Mouse (Mus musculus) brain, embryonic 18.5 days (tissue): ENCODE measurements around the gene Cpne7.
A peak's percentile ranks its signal among the peaks of the same experiment; 100 is the strongest.
"Not testable (repeated sequence)": the region's sequence is repeated elsewhere in the genome, so short reads cannot be mapped to it uniquely, and the experiment has no call there.

Source experiments
- DNase-seq: peaks from one replicate; pipeline ENCODE4 v3.0.0-alpha.2; 2012; ENCODE audit warnings: low read depth, low spot score

The Cpne7 gene

DNA sequence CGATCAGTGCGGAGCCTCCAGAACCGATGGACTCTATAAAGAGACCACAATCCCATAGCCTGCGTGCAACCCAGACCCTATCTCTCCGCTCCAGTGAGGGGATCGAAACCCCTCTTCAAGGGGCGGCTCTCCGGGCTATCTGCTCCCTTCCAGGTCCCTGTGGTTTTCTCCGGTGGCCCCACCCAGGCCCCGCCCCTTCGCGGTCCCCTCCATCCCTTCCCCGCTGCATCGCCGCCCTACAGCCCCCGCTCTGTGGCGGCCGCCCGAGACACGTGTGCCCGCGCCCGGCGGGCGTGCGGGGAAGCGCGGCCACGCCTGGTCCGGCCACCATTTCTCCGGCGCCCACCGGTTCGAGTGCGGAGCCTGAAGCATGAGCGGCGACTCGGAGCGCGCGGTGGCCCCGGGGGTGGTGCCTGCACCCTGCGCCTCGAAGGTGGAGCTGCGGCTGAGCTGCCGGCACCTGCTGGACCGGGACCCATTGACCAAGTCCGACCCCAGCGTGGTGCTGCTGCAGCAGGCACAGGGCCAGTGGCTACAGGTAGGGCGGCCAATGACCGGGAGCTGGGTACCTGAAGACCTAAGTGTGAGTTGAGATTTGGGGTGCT lies at the start of gene Cpne7:
TSS of gene Cpne7 (plus strand) at position 248 of the 605 bp plus-strand sequence.
- no peak for DNase-seq

- no peak for DNase-seq
Observed at GRCm38 (mm10) chr8:123071176-123071575, 46.0 kb upstream of the Cpne7 start.

- no peak for DNase-seq
Observed at GRCm38 (mm10) chr8:123077213-123077612, 40.0 kb upstream of the Cpne7 start.

GRCm38 (mm10) chr8:123082993-123083392 lies 34.2 kb upstream of the Cpne7 start:
- no peak for DNase-seq

DNA sequence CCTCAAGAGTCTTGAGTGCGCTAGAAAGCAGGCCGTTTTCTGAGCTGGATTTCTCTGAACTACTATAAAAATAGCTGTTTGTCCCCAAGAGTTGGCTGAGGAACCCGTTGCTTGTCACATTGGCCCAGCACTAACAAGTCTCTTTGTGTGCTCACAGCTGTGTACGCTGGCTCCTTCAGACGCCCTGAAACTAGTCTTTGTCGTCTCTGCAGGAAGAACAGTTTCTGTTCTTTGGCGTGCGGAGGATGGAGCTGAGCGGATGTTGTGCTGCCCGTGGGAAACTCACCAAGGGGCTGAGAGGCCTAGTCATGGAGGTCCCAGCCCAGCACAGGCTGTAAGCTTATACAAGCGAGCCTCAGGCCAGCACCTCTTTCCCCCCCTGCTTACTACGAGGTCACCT lies 33.6 kb upstream of the Cpne7 start:
- DNase-seq: no peak

DNA sequence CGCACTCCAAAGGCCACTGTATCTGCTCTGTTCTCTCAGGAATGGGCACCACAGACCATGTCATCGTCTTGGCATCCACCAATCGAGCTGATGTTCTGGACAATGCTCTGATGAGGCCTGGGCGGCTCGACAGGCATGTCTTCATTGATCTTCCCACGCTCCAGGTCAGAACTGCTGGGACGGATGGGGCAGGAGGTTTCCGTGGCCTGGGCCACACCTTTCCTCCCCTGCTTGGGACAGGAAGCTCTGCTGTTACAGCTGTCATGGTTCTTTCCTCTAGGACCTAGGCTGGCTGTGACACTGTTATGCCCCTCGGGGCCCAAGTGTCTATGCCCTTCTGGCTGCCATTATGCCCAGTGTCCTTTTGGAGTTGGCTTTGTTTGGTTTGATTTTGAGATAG lies 29.9 kb upstream of the Cpne7 start:
- no peak for DNase-seq

- DNase-seq: no peak
Observed at GRCm38 (mm10) chr8:123097216-123097615, 20.0 kb upstream of the Cpne7 start.

DNA sequence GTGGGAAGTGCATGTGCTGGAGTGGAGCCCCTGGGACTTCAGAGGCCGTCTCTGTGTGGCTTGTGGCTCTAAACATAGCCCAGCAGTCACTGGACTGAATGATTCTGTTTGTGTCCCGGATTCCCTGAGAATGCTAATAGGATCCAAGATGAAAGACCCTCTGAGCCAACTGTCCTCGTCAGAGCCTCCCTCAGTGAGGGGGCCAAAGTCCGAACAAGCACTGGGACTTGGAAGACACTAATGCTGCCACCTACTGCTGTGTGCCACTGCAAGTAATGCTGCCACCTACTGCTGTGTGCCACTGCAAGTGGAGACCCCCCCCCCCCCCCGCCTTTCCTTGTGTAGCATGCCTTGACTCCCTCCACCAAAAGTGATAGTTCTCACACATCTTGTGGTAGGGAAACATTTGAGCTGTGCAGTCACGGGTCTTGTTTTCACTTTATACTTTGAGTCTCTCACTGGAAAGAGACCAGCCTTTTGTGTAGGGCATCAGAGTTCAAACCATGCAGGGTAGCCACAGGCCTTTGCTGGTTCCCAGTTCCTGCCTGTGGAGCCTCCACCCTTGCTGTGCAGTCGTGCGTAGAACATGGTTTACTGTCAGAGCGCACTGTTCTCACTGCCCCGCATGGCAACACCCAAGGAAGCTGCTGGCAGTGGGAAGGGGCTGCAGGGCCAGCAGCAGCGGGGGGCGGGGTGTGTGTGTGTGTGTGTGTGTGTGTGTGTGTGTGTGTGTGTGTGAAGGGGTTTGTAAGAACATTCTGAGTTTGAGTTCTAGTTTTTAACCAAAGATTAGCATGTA lies 19.2 kb upstream of the Cpne7 start:
- no peak for DNase-seq

DNA sequence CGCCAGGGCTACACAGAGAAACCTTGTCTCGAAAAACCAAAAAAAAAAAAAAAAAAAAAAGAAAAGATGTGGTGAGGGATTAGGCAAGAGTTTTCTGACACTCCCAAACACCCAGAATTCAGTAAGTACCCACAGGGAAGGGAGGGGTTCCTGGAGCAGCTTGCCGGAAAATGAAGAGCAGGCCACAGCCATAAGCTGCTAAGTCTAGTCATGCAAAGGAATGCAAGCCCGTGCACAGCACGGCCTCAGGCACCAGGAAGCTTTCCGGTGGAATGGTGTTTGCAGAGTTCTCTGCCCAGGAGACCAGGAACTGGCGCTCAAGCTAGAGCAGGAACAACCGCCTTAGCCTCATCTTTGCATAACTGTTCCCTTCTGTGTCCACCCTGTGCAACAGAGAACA lies 16.9 kb upstream of the Cpne7 start:
- no peak for DNase-seq

DNA sequence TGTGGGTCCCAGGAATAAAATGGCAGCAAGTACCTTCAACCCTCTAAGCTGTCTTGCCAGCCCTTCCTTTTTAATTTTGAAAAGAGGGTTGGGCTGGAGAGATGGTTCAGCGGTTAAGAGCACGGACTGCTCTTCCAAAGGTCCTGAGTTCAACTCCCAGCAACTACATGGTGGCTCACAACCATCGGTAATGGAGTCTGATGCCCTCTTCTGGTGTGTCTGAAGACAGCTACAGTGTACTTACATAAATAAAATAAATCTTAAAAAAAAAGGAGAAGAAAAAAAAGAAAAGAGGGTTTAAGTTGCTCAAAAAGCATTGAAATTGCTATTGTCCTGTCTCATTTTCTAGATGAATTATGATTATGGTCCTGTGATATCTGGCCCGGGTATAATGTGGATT lies 15.9 kb upstream of the Cpne7 start:
- no peak for DNase-seq

DNA sequence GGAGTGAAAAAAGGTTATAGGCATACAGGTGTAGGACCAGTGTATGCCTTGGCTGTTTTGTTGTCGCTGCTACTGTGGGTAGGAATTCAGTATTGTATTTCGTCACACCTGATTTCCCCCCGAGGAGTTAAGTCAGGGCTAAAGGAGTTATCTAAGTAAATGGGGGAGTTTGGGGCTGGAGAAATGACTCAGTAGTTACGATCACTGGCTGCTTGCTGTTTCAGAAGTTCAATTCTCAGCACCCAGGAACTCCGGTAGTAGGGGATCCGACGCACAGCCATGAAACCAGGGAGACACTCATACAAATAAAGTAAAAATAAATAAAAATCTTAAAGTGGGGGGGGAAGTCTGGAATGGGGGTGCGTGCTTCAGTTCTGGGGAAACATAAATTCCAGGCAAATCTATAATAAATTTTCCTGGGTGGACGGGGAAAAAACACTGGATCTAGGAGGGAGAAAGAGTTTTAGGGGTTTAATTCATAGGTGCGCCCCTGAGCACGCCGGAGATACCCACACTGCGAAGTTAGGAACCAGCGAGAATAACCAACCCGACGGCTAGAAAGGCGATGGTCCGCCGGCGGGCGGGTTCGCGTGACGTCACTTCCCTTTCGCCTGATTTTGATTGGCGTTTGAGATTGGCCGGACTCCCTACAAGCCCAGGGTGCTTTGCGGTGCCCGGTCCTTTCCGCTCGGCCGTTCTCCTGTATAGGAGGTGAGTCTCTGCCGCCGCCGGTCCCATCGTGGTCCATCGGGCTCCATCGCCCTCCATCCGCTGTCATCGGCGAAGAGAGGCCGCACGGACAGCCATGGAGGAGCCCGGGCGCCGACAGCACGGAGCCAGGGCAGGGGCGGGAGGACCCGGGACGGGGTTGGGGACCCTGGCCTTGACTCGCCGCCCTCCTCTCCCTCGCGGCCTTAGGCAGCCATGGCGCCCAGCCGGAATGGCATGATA lies 15.2 kb upstream of the Cpne7 start, which contains the start of gene Rpl13:
TSS of gene Rpl13 (plus strand) at position 616 of the 951 bp plus-strand sequence.
- DNase-seq: peak; percentile 90

- not testable (repeated sequence) for DNase-seq
Observed at GRCm38 (mm10) chr8:123102855-123103254, 14.3 kb upstream of the Cpne7 start.

GRCm38 (mm10) chr8:123103285-123103684 lies 13.9 kb upstream of the Cpne7 start:
- no peak for DNase-seq

DNA sequence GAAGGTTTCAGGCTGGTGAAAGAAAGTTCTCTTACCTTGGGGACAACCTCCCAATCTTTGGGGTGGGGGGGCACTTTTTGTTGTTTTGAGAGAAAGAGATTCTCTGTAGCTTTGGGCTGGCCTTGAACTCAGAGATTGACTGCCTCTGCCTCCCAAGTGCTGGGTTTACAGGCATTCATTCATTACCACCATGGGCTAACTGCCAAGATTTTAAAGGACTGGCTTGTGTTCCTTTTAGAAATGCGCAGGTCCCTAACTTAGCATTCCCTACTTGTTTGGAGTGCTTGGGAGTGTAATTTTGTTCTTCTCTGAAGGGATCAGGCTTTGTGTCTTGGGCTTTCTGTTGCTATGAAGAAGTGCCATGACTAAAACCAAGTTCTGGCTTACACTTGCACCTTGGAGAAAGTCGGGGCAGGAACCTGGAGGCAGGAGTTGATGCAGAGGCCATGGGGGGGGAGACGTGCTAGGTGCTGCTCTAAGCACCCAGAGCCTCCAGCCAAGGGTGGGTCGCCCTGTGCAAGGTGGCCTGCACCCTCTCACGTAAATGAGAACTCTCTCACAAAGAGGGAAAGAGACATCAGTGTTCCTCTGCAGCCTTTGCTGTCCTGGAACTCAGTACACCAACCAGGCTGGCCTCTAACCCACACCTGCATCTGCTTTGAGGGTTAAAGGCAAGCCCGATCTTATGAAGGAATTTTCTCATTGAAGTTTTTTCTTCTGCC lies 13.0 kb upstream of the Cpne7 start:
- DNase-seq: no peak

GRCm38 (mm10) chr8:123105553-123106326 lies 11.4 kb upstream of the Cpne7 start:
- no peak for DNase-seq

- no peak for DNase-seq
Observed at GRCm38 (mm10) chr8:123106531-123106930, 10.6 kb upstream of the Cpne7 start.

GRCm38 (mm10) chr8:123108010-123108409 lies 9.2 kb upstream of the Cpne7 start:
- no peak for DNase-seq

GRCm38 (mm10) chr8:123108953-123109352 lies 8.2 kb upstream of the Cpne7 start:
- no peak for DNase-seq

GRCm38 (mm10) chr8:123110649-123111048 lies 6.5 kb upstream of the Cpne7 start:
- no peak for DNase-seq

DNA sequence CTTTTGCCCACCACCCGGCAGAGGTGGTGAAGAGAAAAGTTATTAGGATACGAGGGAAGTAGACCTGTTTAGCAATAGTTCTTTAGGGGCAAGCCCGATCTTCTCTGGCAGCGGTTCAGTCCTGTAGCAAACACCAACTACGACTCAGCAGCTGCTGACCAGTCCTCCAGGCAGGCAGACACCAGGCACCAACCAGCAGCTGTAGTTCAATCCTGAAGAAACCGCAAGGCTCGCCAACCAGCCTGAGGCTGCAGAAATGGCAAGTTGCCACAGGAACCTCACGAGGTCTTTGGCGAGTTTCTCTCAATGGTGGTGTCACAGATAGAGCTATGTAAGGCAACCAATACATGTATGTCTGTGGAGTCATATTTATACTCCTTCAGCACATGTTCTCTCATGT lies 4.3 kb upstream of the Cpne7 start:
- no peak for DNase-seq
